Mouse (Mus musculus): Measurements from ENCODE around the gene Prame. TPM values are rescaled to one million over a fixed set of nuclear protein-coding genes. Genes with fewer than 3 reads are reported as not detected.
"Not testable (repeated sequence)": the region's sequence is repeated elsewhere in the genome, so short reads cannot be mapped to it uniquely, and the experiment has no call there.

Gene Prame
- polyA plus RNA-seq, 1 experiment from 2014 or later = 0.70 TPM

DNA sequence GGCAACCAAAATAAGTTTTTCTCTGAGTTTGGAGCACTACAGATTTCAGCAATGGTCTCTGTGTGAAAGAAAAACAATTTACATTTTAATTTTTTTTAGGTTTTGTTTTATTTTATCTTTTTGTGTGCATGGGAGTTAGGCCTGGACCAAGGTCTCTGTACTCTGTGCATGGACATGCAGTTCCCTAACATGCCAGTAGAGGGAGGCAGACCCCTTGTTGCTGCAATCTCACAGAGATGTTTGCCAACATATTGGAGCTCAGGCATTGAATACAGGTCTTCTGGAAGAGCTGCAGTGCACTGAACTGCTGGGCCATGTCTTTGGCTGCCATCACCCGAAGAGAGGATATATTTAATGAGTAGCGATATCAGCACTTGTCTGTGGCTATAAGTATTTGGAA, 58.0 kb downstream of the Prame start:
- H3K4me1 ChIP-seq (ENCODE audit: control insufficient read depth, insufficient read depth, low read length); H3K36me3 ChIP-seq (ENCODE audit: control insufficient read depth, insufficient read depth, low read length); H3K4me2 ChIP-seq (ENCODE audit: low read depth, low read length); H3K9ac ChIP-seq (ENCODE audit: low read depth, low read length); H3K27me3 ChIP-seq (replicated peaks; ENCODE audit: control insufficient read depth, insufficient read depth, low read length); H3K27ac ChIP-seq (replicated peaks; ENCODE audit: low read depth, low read length); H3K9me3 ChIP-seq (ENCODE audit: control insufficient read depth, low read length); H3K4me3 ChIP-seq (ENCODE audit: low read depth, low read length): not testable (repeated sequence)
- no CpG with 5 or more reads among the region's 2 CpGs for WGBS
- DNase-seq (ENCODE audit: low spot score) = peak; percentile 27
- ATAC-seq (ENCODE audit: low read depth) = peak; percentile 67; the same call in 1 of the 2 replicates

DNA sequence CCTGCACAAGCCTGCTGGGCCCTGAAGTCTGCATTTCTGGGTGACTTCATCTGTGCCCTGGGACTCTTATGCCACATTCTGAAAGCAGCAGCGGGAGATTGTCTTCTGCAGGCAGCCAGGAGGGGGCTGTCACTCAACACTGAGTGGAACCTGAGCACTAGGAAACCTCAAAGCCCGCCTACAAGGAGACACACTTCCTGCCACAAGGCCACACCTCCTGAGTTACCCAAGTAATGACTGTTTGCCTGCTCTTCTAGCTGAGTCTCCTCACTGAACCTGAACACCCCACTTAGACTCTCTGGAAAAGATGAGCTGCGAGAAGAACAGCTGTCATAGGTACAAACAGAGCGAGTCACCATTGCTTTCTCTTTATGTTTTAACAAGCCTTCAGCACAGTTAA, 62.6 kb downstream of the Prame start:
- not testable (repeated sequence) for H3K4me2 ChIP-seq (ENCODE audit: low read depth, low read length); H3K4me3 ChIP-seq (ENCODE audit: low read depth, low read length); H3K27me3 ChIP-seq (replicated peaks; ENCODE audit: control insufficient read depth, insufficient read depth, low read length); H3K27ac ChIP-seq (replicated peaks; ENCODE audit: low read depth, low read length); ATAC-seq (ENCODE audit: low read depth); H3K4me1 ChIP-seq (ENCODE audit: control insufficient read depth, insufficient read depth, low read length); H3K36me3 ChIP-seq (ENCODE audit: control insufficient read depth, insufficient read depth, low read length); H3K9ac ChIP-seq (ENCODE audit: low read depth, low read length); H3K9me3 ChIP-seq (ENCODE audit: control insufficient read depth, low read length)
- 50% methylated on average over 4 of the region's 4 CpGs for WGBS
- DNase-seq (ENCODE audit: low spot score) = peak; percentile 1

Other genes starting within 250 kb of the Prame start
- not detected in 2 replicates for gene Gm7903, start 193.9 kb downstream of the Prame start, polyA plus RNA-seq (2014; fragmentation: Nextera tagmentation; extraction: Ambion mirVana)
- gene AV320801, start 133.1 kb downstream of the Prame start, polyA plus RNA-seq (2014; fragmentation: Nextera tagmentation; extraction: Ambion mirVana) = 0.19 TPM in 1 of 2 replicates, not detected in the other
- 0.24 and 0.35 TPM in 2 replicates for gene Nxf7, start 28.9 kb downstream of the Prame start, polyA plus RNA-seq (2014; fragmentation: Nextera tagmentation; extraction: Ambion mirVana)
- 0.14 TPM in 1 of 2 replicates, not detected in the other for gene Tcp11x2, start 66.1 kb upstream of the Prame start, polyA plus RNA-seq (2014; fragmentation: Nextera tagmentation; extraction: Ambion mirVana)
- gene Tmsb15a, start 97.6 kb upstream of the Prame start, polyA plus RNA-seq (2014; fragmentation: Nextera tagmentation; extraction: Ambion mirVana) = 1.0 and 1.3 TPM in 2 replicates
- gene Armcx5, start 115.0 kb upstream of the Prame start, polyA plus RNA-seq (2014; fragmentation: Nextera tagmentation; extraction: Ambion mirVana) = 6.9 and 9.2 TPM in 2 replicates
- gene Gprasp1, start 115.0 kb upstream of the Prame start, polyA plus RNA-seq (2014; fragmentation: Nextera tagmentation; extraction: Ambion mirVana) = 56.4 and 59.2 TPM in 2 replicates
- gene Bhlhb9, start 169.9 kb upstream of the Prame start, polyA plus RNA-seq (2014; fragmentation: Nextera tagmentation; extraction: Ambion mirVana) = 48.6 and 59.2 TPM in 2 replicates
- 28.0 and 36.9 TPM in 2 replicates for gene Gprasp2, start 211.3 kb upstream of the Prame start, polyA plus RNA-seq (2014; fragmentation: Nextera tagmentation; extraction: Ambion mirVana)